Mouse (Mus musculus): Measurements from ENCODE around the gene Gm49369.

DNA sequence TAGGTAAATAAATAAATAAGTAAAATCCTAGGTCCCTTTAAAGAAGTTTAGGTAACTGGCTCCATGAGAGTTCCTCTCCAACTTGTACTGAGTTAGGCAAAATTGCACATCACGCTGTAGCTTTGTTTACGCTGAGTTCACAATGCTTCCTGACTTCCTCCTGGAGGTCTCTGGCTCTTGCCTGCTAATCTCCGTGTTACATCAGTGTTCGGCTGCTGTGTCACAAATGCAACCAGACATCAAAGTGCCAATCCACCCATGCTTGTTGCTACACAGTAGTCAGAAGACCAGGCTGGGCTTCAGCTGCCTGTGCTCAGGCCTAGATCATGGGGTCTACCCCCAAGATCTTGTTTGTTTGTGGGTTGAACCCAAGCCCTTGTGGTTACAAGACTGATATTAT, 21.1 kb upstream of the Gm49369 start:
- TF ChIP-seq POLR2A (IDR thresholded peaks at IDR 0.05; ENCODE audit: borderline replicate concordance, insufficient read depth, low read length) (no peak), CTCF (IDR thresholded peaks at IDR 0.05; ENCODE audit: borderline replicate concordance, insufficient read depth, low read depth, low read length) (no peak)

Data from cerebellum, adult 2 months (tissue).